Mouse (Mus musculus): ENCODE data around the gene Efna5.

Efna5 gene

GRCm38 (mm10) chr17:62657832-62658630 lies 223.1 kb downstream of the Efna5 start:
- no peak for DNase-seq (ENCODE audit: low spot score in 2 of 2)

GRCm38 (mm10) chr17:62657051-62657450 lies 224.1 kb downstream of the Efna5 start:
- DNase-seq (ENCODE audit: low spot score in 2 of 2) = no peak

DNA sequence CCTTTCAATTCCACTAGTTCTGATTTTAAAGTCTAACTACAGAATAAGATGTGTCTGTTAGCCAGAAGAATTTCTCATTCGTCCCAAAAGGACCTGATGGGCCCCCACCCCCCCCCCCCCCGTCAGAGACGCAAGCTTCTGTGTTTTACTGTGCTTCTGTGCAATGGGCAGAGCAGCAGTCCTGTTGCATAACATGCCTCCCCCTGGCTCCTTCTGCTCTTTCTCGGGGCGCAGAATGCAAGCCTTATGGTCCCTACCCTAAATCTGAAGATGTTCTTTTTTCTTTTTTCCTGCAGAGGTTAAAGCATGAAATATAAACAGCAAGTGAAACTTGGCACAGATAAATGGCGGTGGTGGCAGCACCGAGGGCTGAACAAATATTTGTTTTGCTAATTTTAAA lies 224.5 kb downstream of the Efna5 start:
- DNase-seq (ENCODE audit: low spot score in 2 of 2) = no peak

GRCm38 (mm10) chr17:62655819-62656355 lies 225.2 kb downstream of the Efna5 start:
- DNase-seq (ENCODE audit: low spot score in 2 of 2) = peak in 1 of 2 experiments; percentile 49

DNA sequence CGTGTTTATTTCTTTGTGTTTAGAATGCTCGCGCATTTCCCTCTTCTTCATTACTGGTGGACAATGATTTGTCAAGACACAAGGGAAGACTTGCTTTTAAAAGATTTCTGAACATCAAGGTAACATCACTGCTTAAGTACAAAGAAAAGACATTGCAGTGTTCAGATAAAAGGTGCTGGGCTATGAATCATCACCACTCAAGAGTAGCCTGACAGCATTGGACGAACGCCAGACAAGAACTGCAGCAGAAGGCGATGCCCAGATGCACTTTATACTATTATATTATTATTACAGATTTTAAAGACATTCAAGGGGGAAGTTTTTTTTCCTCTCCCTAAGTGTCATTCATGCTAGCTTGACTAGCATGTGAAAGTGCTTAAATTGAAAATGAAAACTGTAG lies 228.7 kb downstream of the Efna5 start:
- DNase-seq (ENCODE audit: low spot score in 2 of 2) = no peak

DNA sequence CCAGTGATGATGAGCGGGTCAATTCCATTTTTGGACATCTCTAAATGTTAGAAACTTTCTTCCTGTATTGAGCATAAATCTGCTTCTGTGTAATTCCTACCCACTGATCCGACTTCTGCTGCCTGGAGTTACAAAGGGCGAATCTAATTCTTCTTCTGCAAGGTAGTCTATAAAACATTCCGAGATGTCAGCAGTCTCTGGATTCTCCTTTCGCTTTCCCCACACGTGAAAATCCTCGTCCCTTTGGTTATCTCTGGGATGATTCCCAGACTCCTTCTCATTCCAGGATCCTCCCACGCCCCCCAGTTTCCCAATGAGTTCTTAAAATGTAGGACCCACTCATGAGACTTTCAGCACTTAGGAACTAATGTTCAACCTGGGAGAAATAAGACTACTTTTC lies 229.4 kb downstream of the Efna5 start:
- no peak for DNase-seq (ENCODE audit: low spot score in 2 of 2)

DNA sequence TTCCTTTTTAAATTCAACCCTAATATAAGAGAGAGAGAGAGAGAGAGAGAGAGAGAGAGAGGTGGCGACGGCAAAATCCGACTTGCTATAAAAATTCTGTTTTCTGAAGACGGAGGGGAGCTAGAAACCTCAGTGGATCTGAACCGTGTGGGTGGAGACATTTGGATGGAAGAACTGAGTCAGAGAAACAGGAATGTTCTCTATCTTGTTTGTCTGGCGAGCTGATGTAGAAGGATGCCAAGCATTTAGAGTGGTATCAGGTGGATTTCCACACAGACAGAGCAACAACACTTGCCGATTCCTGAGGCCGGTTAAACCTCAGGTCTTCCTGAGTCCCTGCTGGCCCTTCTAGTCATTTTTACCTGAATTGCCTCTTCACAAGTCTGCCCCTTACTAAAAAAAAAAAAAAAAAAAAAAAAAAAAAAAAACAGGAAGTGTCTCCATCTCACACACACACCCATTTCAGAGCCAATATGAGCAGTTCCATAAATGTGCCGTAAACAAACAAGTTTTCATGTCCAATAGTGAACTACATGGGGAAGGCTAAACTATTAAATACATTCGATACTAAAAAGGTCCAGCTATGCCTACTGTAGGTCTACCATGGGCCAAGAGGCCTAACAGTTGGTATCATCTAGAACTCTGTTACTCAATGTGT lies 231.7 kb downstream of the Efna5 start:
- no peak for DNase-seq (ENCODE audit: low spot score in 2 of 2)

DNA sequence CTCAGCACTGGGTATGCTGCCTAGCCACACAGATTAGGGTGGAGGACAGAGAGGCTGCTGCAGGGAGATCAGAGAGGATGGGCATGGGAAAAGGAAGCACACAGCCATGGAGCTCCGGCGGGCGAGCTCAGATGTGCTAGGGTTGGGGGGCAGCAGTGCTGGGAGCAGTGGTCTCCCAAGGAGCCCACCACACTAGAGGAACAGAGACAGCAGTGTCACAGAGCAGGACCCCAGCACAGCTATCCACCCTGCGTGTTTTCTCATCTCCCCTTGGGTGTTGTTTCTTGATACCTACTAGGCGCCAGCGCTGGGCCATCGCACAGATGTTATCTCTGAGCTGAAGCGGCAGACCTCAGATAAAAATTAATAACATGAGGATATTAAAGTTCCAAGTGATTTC lies 234.3 kb downstream of the Efna5 start:
- no peak for DNase-seq (ENCODE audit: low spot score in 2 of 2)

DNA sequence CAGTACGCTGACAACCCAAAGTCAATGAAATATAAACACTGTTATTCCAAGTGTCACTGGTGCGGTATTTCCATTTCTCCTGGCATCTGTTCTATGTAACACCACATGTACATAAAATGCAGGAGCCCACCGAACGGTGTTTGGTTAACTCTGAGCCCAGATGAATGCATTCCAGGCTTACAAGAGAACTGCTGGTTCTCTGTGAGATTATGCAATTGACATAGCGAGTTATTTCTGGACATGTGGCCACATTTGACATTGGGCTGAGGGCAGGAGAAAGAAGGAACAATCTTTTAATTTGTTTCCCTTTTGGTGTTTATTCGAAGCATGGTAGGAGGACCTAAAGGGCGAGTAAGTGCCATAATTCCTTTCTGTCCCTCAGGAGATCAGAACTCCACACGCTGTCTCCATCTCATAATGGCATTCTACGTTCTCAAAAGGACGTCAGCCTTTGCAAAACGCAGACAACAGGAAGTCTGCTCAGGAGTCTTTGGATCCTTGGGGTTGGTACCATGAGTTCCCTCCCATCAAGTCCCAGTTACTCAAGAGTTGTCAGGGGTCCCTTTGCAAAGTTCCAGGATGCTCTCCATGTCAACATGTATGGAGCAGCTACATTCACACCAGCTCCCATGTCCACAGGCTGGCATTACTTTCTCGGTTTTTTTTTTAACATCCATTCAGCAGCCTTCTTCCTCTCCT lies 238.5 kb downstream of the Efna5 start:
- DNase-seq (ENCODE audit: low spot score in 2 of 2) = no peak

- DNase-seq (ENCODE audit: low spot score in 2 of 2) = no peak
Measured at GRCm38 (mm10) chr17:62640654-62641053, 240.5 kb downstream of the Efna5 start.

DNA sequence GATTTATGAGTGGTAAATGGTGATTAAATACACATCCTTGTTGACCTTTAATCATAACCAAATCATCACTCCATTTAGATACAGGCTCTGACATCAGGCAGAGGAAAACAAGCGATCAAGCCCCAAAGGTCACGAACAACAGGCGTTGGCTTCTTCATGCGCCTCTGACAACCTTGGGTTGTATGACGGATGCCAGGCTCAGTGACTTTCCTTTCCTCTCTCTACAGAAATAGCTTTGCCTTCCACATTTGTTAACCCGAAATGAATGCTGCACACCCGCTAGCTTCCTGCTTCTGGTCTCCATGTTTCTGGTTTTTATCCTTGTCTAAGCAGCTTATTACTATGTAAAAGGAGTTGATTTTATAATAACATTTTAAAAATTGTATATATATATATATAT lies 244.2 kb downstream of the Efna5 start:
- no peak for DNase-seq (ENCODE audit: low spot score in 2 of 2)

DNA sequence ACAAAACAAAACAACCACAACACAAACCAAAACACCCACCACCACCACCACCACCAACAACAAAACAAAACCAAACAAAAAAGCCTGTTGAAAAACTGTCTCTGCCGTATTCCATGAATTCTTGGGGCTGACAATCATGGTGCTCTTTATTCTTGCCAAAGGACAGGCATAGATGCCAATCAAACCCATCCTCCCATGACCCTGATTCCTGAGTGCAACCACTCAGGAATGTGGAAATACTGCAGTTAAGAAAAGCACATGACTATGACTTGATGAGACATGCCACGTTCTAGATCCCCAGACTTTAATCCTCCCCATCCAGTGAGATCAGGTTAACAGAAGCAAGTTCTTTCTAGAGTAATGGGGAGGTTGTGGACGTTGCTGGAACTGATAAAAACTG lies 246.2 kb downstream of the Efna5 start:
- DNase-seq (ENCODE audit: low spot score in 2 of 2) = no peak

GRCm38 (mm10) chr17:62628474-62628873 lies 252.6 kb downstream of the Efna5 start:
- DNase-seq (ENCODE audit: low spot score in 2 of 2) = no peak

GRCm38 (mm10) chr17:62627508-62627907 lies 253.6 kb downstream of the Efna5 start:
- DNase-seq (ENCODE audit: low spot score in 2 of 2) = no peak

DNA sequence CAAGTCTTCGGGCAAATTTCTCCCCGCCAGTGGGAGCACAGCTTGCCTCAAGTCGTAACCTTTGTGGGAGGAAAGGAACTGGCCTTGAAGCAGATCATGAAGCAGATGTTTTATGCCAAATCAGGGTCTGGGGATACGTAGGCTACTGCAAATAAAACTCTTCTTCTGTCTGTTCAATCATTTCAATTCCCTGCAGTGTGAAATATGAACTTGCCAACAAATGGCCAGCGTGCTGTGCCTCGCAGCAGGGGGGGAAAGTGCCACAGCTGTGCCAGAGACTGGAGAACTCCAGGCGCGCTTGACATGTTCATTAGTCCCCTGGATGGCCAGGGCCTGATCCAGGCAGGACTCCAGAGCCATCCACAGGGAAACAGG lies 255.5 kb downstream of the Efna5 start:
- no peak for DNase-seq (ENCODE audit: low spot score in 2 of 2)

DNA sequence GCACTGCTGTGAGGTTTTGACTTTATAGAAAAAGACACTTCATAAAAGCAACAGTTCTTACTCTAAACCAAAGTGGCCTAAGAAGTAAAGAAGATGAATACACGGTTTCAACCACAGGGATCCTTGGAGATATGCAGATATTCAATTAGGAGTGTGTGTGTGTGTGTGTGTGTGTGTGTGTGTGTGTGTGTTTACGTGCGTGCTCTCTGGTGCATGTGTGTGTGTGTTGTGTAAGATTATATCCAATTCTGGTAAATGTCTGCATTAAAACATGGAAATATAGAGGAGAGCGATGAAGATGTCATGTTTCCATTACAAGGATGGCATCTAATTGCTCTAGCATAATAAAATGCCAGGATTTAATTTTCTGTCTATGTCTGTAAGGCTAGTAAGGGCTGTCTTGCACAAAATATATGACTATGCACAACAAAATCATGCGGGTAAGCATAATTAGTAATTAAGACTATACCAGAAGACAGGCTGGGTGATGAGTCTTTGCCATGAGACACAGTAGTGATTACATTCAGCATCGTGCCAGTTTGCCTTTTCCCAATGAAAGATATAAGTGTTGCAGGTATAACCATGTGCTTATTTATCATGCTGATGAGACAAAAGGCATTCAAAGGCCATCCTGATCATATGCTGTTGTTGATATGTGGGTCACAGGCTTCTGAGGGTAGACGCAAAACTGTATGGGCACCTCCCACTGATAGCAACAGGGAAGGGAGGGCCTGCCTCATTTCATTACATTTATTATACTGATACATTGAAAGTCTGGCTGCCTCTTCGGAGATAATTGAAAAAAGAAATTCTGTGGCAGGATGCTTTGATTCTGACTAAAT lies 256.1 kb downstream of the Efna5 start:
- DNase-seq (ENCODE audit: low spot score in 2 of 2) = no peak

- no peak for DNase-seq (ENCODE audit: low spot score in 2 of 2)
Measured at GRCm38 (mm10) chr17:62623224-62623623, 257.9 kb downstream of the Efna5 start.

DNA sequence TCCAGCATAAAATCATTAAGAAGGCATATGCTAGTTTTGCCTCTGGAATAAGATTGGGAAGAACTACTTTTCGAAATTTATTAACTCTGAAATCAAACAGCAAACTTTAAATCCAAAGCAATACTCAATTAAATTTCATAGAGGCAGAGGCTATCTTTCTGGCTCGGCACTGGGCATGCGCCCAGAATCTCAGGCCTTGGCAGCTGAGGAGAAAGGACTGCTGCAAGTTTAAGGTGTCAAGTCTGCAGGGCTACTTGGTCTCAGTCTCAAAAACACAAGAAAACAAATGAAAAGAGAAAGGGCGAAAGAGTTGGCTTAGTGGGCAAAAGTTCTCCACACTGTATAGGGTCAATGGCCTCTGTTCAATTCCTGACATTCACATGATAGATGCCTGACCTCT lies 258.6 kb downstream of the Efna5 start:
- no peak for DNase-seq (ENCODE audit: low spot score in 2 of 2)

- DNase-seq (ENCODE audit: low spot score in 2 of 2) = no peak
Measured at GRCm38 (mm10) chr17:62615159-62615558, 266.0 kb downstream of the Efna5 start.

DNA sequence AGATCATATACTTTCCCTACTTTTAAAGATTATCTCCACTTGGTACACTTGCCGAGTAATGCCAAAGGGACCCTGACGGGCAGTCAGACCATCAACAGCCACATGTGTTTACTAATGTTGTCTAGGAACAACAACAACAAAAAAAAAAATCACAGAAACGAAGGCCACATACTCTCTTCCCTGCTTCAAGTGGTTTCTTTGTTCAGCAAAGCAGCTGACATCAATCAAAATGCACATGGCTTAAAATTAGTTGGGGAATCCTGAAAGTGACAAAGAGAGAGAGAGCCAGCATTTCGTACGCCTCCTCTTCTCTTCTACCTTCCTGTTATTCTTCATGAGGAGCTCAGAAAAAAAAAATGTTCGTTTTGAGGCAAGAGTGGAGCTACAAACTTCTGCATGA lies 266.4 kb downstream of the Efna5 start:
- DNase-seq (ENCODE audit: low spot score in 2 of 2) = no peak

DNA sequence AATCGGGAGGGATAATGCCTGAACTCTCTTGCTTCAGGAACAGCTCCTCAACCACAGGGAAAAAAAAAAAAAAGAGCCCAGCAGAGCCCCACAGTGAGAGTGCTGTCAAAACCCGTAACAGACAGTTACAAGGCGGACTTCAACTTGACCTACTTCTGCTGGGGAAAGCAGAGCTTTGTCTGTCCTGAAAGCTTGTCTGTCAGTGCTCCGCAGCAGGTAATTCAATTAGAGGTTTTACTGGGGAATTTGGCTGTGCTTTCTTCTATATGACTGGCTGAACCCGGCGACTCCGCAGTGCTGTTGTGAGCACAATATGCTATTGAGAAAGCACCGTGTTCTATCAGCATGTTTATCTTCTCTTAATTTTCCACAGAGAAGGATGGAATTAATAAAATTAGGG lies 266.9 kb downstream of the Efna5 start:
- DNase-seq (ENCODE audit: low spot score in 2 of 2) = no peak

DNA sequence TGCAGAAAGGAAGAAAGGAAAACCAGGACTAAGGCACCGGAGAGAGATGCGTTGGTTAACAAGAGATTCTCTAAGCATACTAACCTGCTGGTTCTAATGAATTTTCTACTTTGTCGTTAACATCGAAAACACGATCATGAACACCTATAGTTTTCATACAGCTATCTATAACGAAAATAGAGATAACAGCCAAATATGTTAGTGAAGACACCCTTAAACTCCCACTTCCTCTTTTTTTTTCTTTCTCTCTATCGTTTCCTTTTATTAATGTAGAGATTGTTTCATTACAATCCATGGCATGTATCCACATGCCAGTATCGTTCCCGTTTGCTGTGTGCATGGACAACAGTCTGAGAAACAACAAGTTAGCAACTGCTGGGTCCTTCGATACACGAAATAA lies 267.9 kb downstream of the Efna5 start:
- DNase-seq (ENCODE audit: low spot score in 2 of 2) = no peak
